In genomic region chr4:89294486-89295440, GRCm38 (mm10) we compare ENCODE assay signal across 8 mouse cellular contexts. TPM values are rescaled to one million over a fixed set of nuclear protein-coding genes. Genes with fewer than 3 reads are reported as not detected.
DNase-seq lines count a peak whose midpoint lies in the region; ATAC-seq lines count a peak whose summit lies in the region.

TSS of gene Cdkn2a (minus strand) at chr4:89294653.

- peak within 1 kb of the TSS; percentile 25; the same call in 1 of the 2 replicates for H3K9ac ChIP-seq in embryonic facial prominence, embryonic 11.5 days (replicated peaks; ENCODE audit: low read length)
- peak within 1 kb of the TSS; percentile 53 for H3K9ac ChIP-seq in limb, embryonic 13.5 days
- peak within 1 kb of the TSS; percentile 43; the same call in 1 of the 2 replicates for H3K9ac ChIP-seq in midbrain, embryonic 11.5 days (ENCODE audit: low read length)

- under 1% methylated on average over 104 of the region's 117 CpGs for WGBS in embryonic facial prominence, embryonic 11.5 days
- WGBS in limb, embryonic 13.5 days = under 1% methylated on average over 111 of the region's 117 CpGs
- WGBS in midbrain, embryonic 11.5 days = under 1% methylated on average over 115 of the region's 117 CpGs

- H3K27me3 ChIP-seq in embryonic facial prominence, embryonic 11.5 days (ENCODE audit: control insufficient read depth, insufficient read depth, low read length) = peaks cover 75% of the 10 kb centered on the region
- peaks cover 87% of the 10 kb centered on the region for H3K27me3 ChIP-seq in limb, embryonic 13.5 days
- peaks cover 88% of the 10 kb centered on the region for H3K27me3 ChIP-seq in midbrain, embryonic 11.5 days (ENCODE audit: control insufficient read depth, insufficient read depth, low read length)

- H3K36me3 ChIP-seq in embryonic facial prominence, embryonic 11.5 days (replicated peaks; ENCODE audit: control insufficient read depth, insufficient read depth, low read depth, low read length) = no peaks in the 10 kb centered on the region
- no peaks in the 10 kb centered on the region for H3K36me3 ChIP-seq in limb, embryonic 13.5 days
- no peaks in the 10 kb centered on the region for H3K36me3 ChIP-seq in midbrain, embryonic 11.5 days (ENCODE audit: control insufficient read depth, insufficient read depth, low read length)

- peak within 1 kb of the TSS; percentile 97 for H3K4me2 ChIP-seq in embryonic facial prominence, embryonic 11.5 days (ENCODE audit: low read depth, low read length)
- peak within 1 kb of the TSS; percentile 98 for H3K4me2 ChIP-seq in limb, embryonic 13.5 days (replicated peaks)
- H3K4me2 ChIP-seq in midbrain, embryonic 11.5 days = peak within 1 kb of the TSS; percentile 93

- no peak within 1 kb of the TSS for H3K27ac ChIP-seq in embryonic facial prominence, embryonic 11.5 days (replicated peaks; ENCODE audit: low read depth, low read length)
- no peak within 1 kb of the TSS for H3K27ac ChIP-seq in limb, embryonic 13.5 days
- no peak within 1 kb of the TSS for H3K27ac ChIP-seq in midbrain, embryonic 11.5 days (ENCODE audit: low read depth, low read length)

- no peaks in the 10 kb centered on the region for H3K9me3 ChIP-seq in embryonic facial prominence, embryonic 11.5 days (replicated peaks; ENCODE audit: control insufficient read depth, low read length)
- H3K9me3 ChIP-seq in limb, embryonic 13.5 days = no peaks in the 10 kb centered on the region
- no peaks in the 10 kb centered on the region for H3K9me3 ChIP-seq in midbrain, embryonic 11.5 days (ENCODE audit: control insufficient read depth, low read length)

- no peaks in the 10 kb centered on the region; the same call in 1 of the 2 replicates for H3K4me1 ChIP-seq in embryonic facial prominence, embryonic 11.5 days (ENCODE audit: control insufficient read depth, insufficient read depth, low read length)
- H3K4me1 ChIP-seq in limb, embryonic 13.5 days = peaks cover 11% of the 10 kb centered on the region
- peaks cover 10% of the 10 kb centered on the region for H3K4me1 ChIP-seq in midbrain, embryonic 11.5 days (ENCODE audit: control insufficient read depth, insufficient read depth, low read length)

- DNase-seq in layer of hippocampus, adult 11-12 months (ENCODE audit: low spot score) = peak; percentile 46
- DNase-seq in layer of hippocampus, adult 9-10 months (ENCODE audit: low spot score) = no peak
- DNase-seq in embryonic facial prominence, embryonic 11.5 days (ENCODE audit: low spot score) = peak; percentile 64
- peak; percentile 60 for DNase-seq in heart, adult 8-10 months (ENCODE audit: low spot score)
- peak; percentile 37 for DNase-seq in kidney, adult 11 months
- peak; percentile 97 for DNase-seq in midbrain, embryonic 11.5 days (ENCODE audit: low spot score, missing footprints)
- peak; percentile 13 to 42 for DNase-seq in spleen, postnatal 10 days (ENCODE audit: low spot score in 2 of 2)

- peak within 1 kb of the TSS; percentile 50 for H3K4me3 ChIP-seq in embryonic facial prominence, embryonic 11.5 days (ENCODE audit: low read depth, low read length)
- peak within 1 kb of the TSS; percentile 60 for H3K4me3 ChIP-seq in limb, embryonic 13.5 days
- H3K4me3 ChIP-seq in midbrain, embryonic 11.5 days (ENCODE audit: low read depth, low read length) = peak within 1 kb of the TSS; percentile 51

- ATAC-seq in embryonic facial prominence, embryonic 11.5 days (replicated peaks; ENCODE audit: insufficient number of reproducible peaks, low FRiP score, low TSS enrichment, low read depth) = peak; percentile 82
- peak; percentile 71 for ATAC-seq in limb, embryonic 13.5 days (ENCODE audit: low FRiP score, low read depth)
- ATAC-seq in midbrain, embryonic 11.5 days (ENCODE audit: low FRiP score) = peak; percentile 92

RNA-seq across cellular contexts. Expression of gene Cdkn2a, which starts in this region (rescaled TPM):
- polyA plus RNA-seq in embryonic facial prominence, embryonic 11.5 days (2014; fragmentation: Nextera tagmentation; extraction: Ambion mirVana) = not detected in 2 replicates
- under 1 TPM in 2 of 4 experiments, not detected in 2; 0.32 to 0.62 TPM for total RNA-seq in heart, adult 8-10 months (2022)
- not detected in 2 replicates for polyA plus RNA-seq in limb, embryonic 13.5 days (2015; fragmentation: Nextera tagmentation; extraction: Ambion mirVana)
- polyA plus RNA-seq in midbrain, embryonic 11.5 days (2014; fragmentation: Nextera tagmentation; extraction: Ambion mirVana) = not detected in 2 replicates

Comparison
In these comparisons a context has a peak if more than half of its experiments do, and no peak if none do; other contexts are left out.
1. Peak in DNase-seq, ATAC-seq, H3K4me3 ChIP-seq, H3K9ac ChIP-seq and H3K4me2 ChIP-seq in embryonic facial prominence, embryonic 11.5 days; RNA of the gene not detected or under 1 TPM.
2. Peak in DNase-seq in heart, adult 8-10 months; RNA of the gene not detected or under 1 TPM.
3. Peak in ATAC-seq, H3K4me3 ChIP-seq, H3K9ac ChIP-seq and H3K4me2 ChIP-seq in limb, embryonic 13.5 days; RNA of the gene not detected or under 1 TPM.
4. Peak in DNase-seq, ATAC-seq, H3K4me3 ChIP-seq, H3K9ac ChIP-seq and H3K4me2 ChIP-seq in midbrain, embryonic 11.5 days; RNA of the gene not detected or under 1 TPM.